Mouse (Mus musculus) MEL (cell line): ENCODE results near the gene Cdkn3.

ENCODE experiments used
- CTCF ChIP-seq, 3 experiments: IDR thresholded peaks in 2 of 3; conservative IDR thresholded peaks in 1 of 3; 2 replicates each; pipeline ENCODE4 v1.5.1; 2011 to 2012; ENCODE audit warnings: low read length in 3 of 3, low read depth in 2 of 3, mild to moderate bottlenecking in 2 of 3, improper control_type of control experiment in 1 of 3, inconsistent platforms in 1 of 3, mixed read lengths in 1 of 3, moderate library complexity in 1 of 3; ENCODE audit not compliant: control insufficient read depth in 1 of 3, insufficient read depth in 1 of 3, poor library complexity in 1 of 3, severe bottlenecking in 1 of 3
- EP300 ChIP-seq, 2 experiments: IDR thresholded peaks; 2 replicates each; pipeline ENCODE4 v1.6.1; 2011; ENCODE audit warnings: improper control_type of control experiment in 2 of 2, low read length in 2 of 2, low read depth in 1 of 2, mild to moderate bottlenecking in 1 of 2
- MAX ChIP-seq: IDR thresholded peaks from 2 replicates; pipeline ENCODE4 v1.6.1; 2011; ENCODE audit warnings: low read length, improper control_type of control experiment

- no peak for TF ChIP-seq CTCF (IDR thresholded peaks at IDR 0.05 in 2 of 3, conservative IDR thresholded peaks at IDR 0.05 in 1 of 3; ENCODE audit: control insufficient read depth in 1 of 3, insufficient read depth in 1 of 3, low read depth in 2 of 3, low read length in 3 of 3, poor library complexity in 1 of 3, severe bottlenecking in 1 of 3)
- TF ChIP-seq EP300 (IDR thresholded peaks at IDR 0.05; ENCODE audit: low read depth in 1 of 2, low read length in 2 of 2), result no peak
- TF ChIP-seq MAX, result no peak
These were observed 4.5 kb upstream of the Cdkn3 start for GRCm38 (mm10) chr14:46755851-46756250.
